Mouse (Mus musculus) lung, embryonic 15.5 days (tissue): ENCODE data around the gene Foxf1. TPM values are rescaled to one million over a fixed set of nuclear protein-coding genes. Genes with fewer than 3 reads are reported as not detected.

ENCODE experiments used
- ATAC-seq: fragments of 200-750 bp; cut with Nextera tagmentation; 2 replicates; pipeline ENCODE4 v1.8.0; 2017; ENCODE audit warnings: moderate number of reproducible peaks, borderline replicate concordance; ENCODE audit not compliant: low FRiP score, low TSS enrichment; ENCODE audit errors: extremely low read depth
- H3K27ac ChIP-seq: fragments of 300-500 bp; sonication (generic); 2 replicates; pipeline ENCODE4 v1.5.1; 2015; ENCODE audit warnings: moderate library complexity, mild to moderate bottlenecking, inconsistent platforms
- H3K27me3 ChIP-seq: fragments of 300-500 bp; sonication (generic); 2 replicates; pipeline ENCODE4 v1.6.1; 2015; ENCODE audit warnings: inconsistent platforms
- H3K36me3 ChIP-seq: fragments of 300-500 bp; sonication (generic); 2 replicates; pipeline ENCODE4 v1.6.1; 2015; ENCODE audit warnings: inconsistent platforms
- H3K4me1 ChIP-seq: fragments of 300-500 bp; sonication (generic); 2 replicates; pipeline ENCODE4 v1.6.1; 2015; ENCODE audit warnings: inconsistent platforms
- H3K4me2 ChIP-seq: fragments of 300-500 bp; sonication (generic); 2 replicates; pipeline ENCODE4 v1.6.1; 2015; ENCODE audit warnings: inconsistent platforms, mild to moderate bottlenecking, moderate library complexity
- H3K4me3 ChIP-seq: fragments of 300-500 bp; sonication (generic); 2 replicates; pipeline ENCODE4 v1.5.1; 2015; ENCODE audit warnings: mild to moderate bottlenecking, inconsistent platforms
- H3K9ac ChIP-seq: fragments of 300-500 bp; sonication (generic); 2 replicates; pipeline ENCODE4 v1.6.1; 2015; ENCODE audit warnings: inconsistent platforms
- H3K9me3 ChIP-seq: fragments of 300-500 bp; sonication (generic); 2 replicates; pipeline ENCODE4 v1.6.1; 2016; ENCODE audit warnings: inconsistent platforms
- WGBS: fragments of 180-500 bp; shearing (Covaris S2); methylation state at CpG from one replicate; pipeline ENCODE4 v1.1.7; 2015; 5-methylcytosine and 5-hydroxymethylcytosine counted together
- polyA plus RNA-seq: library from polyadenylated mRNA; unstranded; fragments of >200 nt; fragmentation: Nextera tagmentation; extraction: Ambion mirVana; gene quantifications from 2 replicates; pipeline ENCODE4 v1.2.1, GENCODE M21; 2015

Foxf1 gene
- polyA plus RNA-seq, 1 experiment from 2014 or later: 151 TPM

DNA sequence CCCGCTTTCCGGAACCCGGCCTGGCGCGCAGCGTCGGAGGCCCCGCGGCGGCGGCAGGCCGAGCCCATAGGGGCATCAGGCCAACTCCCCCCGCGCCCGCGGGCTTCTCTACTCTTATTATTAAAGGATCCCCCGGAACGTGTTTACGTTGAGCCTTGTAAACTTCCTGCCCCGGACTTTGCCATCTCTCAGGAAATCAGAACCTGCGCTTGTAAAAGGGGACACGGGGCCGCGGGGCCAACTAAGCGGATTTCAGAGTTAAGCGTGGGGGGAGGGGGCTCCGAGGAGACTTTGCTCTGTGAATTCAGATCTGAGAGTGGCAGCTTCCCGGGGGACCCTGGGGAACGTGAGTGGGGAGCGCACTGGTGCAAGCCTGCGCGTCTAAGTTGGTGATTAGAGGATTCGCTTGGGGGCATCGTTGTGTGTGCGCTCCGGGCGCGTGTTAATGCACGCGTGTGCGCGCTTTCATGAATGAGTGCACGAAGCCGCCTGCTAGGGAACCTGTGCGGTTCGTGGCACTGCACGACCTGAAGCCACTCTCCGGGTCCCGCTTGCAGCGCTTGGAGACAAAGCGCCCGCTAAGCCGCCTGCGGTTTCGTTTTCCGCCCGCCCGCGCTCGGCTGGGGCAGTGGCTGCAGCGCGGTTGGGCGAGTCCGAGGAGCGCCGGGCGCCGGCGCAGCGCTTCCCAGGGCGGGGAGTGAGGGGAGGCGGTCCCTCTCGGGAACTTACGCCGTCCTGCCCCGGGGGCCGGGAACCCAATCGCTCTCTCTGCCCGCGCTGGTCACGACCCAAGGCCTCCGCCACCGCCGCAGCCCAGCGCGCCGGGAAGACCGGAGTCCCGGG lies 872 bp upstream of the Foxf1 start:
- ATAC-seq: peak; percentile 75
- Histone ChIP-seq H3K9ac (peak overlapping the region; percentile 82), H3K4me3 (peak overlapping the region; percentile 73), H3K9me3 (no peaks in the 10 kb centered on the region), H3K36me3 (no peaks in the 10 kb centered on the region), H3K27ac (peak overlapping the region; percentile 99), H3K4me1 (0 out of 2 replicates have a peak, but pooled peaks cover 15% of the 10 kb centered on the region), H3K4me2 (peak overlapping the region; percentile 78), H3K27me3 (peaks cover 90% of the 10 kb centered on the region)
- WGBS: under 1% methylated on average over 89 of the region's 89 CpGs

- under 1% methylated on average over 13 of the region's 27 CpGs for WGBS
- H3K27ac ChIP-seq: peak overlapping the region; percentile 99
- peak overlapping the region; percentile 73 for H3K4me3 ChIP-seq
- H3K9me3 ChIP-seq: no peaks in the 10 kb centered on the region
- H3K4me1 ChIP-seq: 0 out of 2 replicates have a peak, but pooled peaks cover 15% of the 10 kb centered on the region
- peak overlapping the region; percentile 78 for H3K4me2 ChIP-seq
- H3K27me3 ChIP-seq: peaks cover 91% of the 10 kb centered on the region
- H3K9ac ChIP-seq: peak overlapping the region; percentile 82
- ATAC-seq: no peak
- no peaks in the 10 kb centered on the region for H3K36me3 ChIP-seq
Measured at GRCm38 (mm10) chr8:121083936-121084209, 313 bp upstream of the Foxf1 start.

- peak overlapping the region; percentile 99 for H3K27ac ChIP-seq
- peaks cover 94% of the 10 kb centered on the region for H3K27me3 ChIP-seq
- WGBS: 3% methylated on average over 30 of the region's 30 CpGs
Measured at GRCm38 (mm10) chr8:121085011-121085410, 825 bp downstream of the Foxf1 start.

DNA sequence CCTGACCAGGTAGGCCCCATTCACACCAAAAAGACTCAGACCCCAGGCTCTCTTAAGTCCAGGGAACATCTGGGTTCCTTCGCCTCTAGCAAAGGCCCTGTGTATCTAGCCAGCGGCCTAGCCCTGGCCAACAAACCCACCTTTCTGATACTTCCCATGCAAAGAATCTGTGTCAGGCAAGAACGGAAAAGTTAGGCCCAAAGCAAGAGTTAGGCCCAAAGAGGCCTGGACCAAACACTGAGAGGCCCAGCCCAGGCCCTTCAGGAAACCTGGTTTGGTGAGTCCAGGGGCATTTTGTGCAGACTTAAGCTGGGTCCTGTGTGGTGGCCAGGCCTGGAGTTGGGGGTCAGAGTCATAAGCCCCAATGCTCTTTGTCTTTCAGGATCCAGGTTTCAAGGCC lies 1.4 kb downstream of the Foxf1 start:
- Histone ChIP-seq H3K4me2 (peak overlapping the region; percentile 78), H3K36me3 (no peaks in the 10 kb centered on the region), H3K9me3 (no peaks in the 10 kb centered on the region), H3K4me1 (peaks cover 26% of the 10 kb centered on the region), H3K27ac (peak overlapping the region; percentile 99), H3K4me3 (peak overlapping the region; percentile 73), H3K27me3 (peaks cover 94% of the 10 kb centered on the region), H3K9ac (peak overlapping the region; percentile 82)
- WGBS: 28% methylated on average over 3 of the region's 3 CpGs
- ATAC-seq: no peak

More at GRCm38 (mm10) chr8:121085011-121085410, 825 bp downstream of the Foxf1 start:
- Histone ChIP-seq H3K4me3 (peak overlapping the region; percentile 73), H3K36me3 (no peaks in the 10 kb centered on the region), H3K4me1 (peaks cover 25% of the 10 kb centered on the region), H3K9me3 (no peaks in the 10 kb centered on the region), H3K4me2 (peak overlapping the region; percentile 78), H3K9ac (peak overlapping the region; percentile 82)
- no peak for ATAC-seq

DNA sequence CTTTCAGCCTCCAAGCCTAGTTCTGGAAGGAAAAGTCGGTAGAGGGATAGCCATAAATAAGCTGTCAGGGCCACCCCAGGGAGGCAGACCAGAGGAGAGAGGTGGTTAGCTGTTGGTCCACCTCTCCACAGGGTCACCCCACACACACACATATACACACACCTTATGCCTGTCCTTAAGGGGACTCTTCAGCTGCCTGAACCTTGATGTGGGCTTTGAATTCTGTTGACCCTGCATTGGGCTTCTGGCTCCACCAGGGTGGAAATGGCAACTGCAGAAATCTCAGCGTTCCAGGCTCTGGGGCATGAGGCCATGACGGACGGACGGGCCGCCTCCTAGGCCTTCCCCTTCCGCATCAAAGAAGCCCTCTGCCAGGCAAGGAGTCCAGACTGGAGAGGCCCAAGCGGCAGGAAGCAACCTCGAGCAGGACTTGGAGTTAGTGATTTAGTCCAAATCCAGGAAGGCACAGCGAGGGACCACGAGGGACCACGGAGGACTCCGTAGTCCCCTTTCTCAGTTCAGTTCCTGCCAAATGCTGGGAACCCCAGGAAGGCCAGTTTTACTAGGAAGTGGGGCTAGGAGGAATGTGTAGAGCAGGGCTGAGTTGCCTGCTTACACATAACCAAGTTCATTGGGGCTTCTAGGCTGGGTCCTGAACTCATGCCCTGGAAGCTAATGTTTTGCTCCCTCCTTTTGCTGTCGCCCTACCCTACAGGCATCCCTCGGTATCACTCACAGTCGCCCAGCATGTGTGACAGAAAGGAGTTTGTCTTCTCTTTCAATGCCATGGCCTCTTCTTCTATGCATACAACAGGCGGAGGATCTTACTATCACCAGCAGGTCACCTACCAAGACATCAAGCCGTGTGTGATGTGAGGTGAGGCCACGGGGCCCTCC lies 2.1 kb downstream of the Foxf1 start:
- peaks cover 94% of the 10 kb centered on the region for H3K27me3 ChIP-seq
- peaks cover 32% of the 10 kb centered on the region for H3K4me1 ChIP-seq
- H3K36me3 ChIP-seq: no peaks in the 10 kb centered on the region
- H3K4me3 ChIP-seq: peak overlapping the region; percentile 73
- ATAC-seq: no peak
- H3K4me2 ChIP-seq: peak overlapping the region; percentile 78
- peak overlapping the region; percentile 82 for H3K9ac ChIP-seq
- peak overlapping the region; percentile 99 for H3K27ac ChIP-seq
- WGBS: 9% methylated on average over 19 of the region's 19 CpGs
- H3K9me3 ChIP-seq: no peaks in the 10 kb centered on the region

GRCm38 (mm10) chr8:121088281-121088680 lies 4.1 kb downstream of the Foxf1 start:
- peak overlapping the region; percentile 73 for H3K4me3 ChIP-seq
- peaks cover 93% of the 10 kb centered on the region for H3K27me3 ChIP-seq
- ATAC-seq: no peak
- H3K27ac ChIP-seq: peak overlapping the region; percentile 29; the same call in 1 of the 2 replicates
- H3K9ac ChIP-seq: peak overlapping the region; percentile 51
- peaks cover 42% of the 10 kb centered on the region for H3K4me1 ChIP-seq
- WGBS: 8% methylated on average over 8 of the region's 8 CpGs
- no peaks in the 10 kb centered on the region for H3K36me3 ChIP-seq
- H3K4me2 ChIP-seq: peak overlapping the region; percentile 78
- no peaks in the 10 kb centered on the region for H3K9me3 ChIP-seq

- peaks cover 93% of the 10 kb centered on the region for H3K27me3 ChIP-seq
- H3K9ac ChIP-seq: peak overlapping the region; percentile 51
- peaks cover 40% of the 10 kb centered on the region for H3K4me1 ChIP-seq
- peak overlapping the region; percentile 69 for H3K27ac ChIP-seq
- no peaks in the 10 kb centered on the region for H3K9me3 ChIP-seq
- H3K36me3 ChIP-seq: no peaks in the 10 kb centered on the region
- peak overlapping the region; percentile 73 for H3K4me3 ChIP-seq
- WGBS: 5% methylated on average over 40 of the region's 40 CpGs
- peak overlapping the region; percentile 78 for H3K4me2 ChIP-seq
- ATAC-seq: no peak
Measured at GRCm38 (mm10) chr8:121088871-121089630, 4.9 kb downstream of the Foxf1 start.

DNA sequence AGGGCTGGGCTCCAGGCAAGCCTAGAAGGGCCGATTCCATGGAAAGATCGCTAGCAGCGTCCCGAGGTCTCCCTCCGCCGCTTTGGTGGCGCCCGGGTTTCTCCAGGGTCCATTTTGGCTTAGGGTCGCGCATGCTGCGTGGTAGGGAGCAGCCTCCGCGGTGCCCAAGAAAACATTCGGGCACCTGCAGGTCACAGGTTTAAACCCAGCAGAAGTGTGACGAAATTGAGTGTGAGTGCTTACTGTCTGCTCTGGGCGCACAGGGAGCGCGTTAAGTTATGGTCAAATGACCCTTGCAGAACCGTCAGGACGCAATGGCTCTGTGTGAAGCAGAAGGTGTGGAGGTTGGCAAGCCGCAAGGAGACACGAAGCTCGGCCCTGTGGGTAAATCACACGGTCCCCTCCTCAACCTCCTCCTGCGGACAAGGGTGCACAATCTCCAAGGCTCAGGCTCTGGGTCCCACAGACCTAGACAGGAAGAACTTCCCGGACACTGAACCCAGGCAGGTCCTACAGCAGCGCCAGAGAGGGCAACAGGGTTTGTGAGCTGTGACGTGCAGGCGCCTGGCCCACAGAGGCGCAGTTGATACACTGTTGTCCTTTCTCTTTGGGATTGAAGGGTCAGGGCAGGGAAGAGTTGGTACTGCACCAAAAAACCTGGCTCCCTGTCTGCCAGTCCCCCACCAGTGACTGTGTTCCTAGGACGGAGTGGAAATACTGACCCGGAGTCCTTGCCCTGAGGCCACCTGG lies 5.6 kb downstream of the Foxf1 start:
- Histone ChIP-seq H3K36me3 (no peaks in the 10 kb centered on the region), H3K9me3 (no peaks in the 10 kb centered on the region), H3K4me3 (peak overlapping the region; percentile 73), H3K4me1 (peaks cover 40% of the 10 kb centered on the region), H3K27ac (peak overlapping the region; percentile 69), H3K9ac (peak overlapping the region; percentile 51), H3K27me3 (peaks cover 86% of the 10 kb centered on the region), H3K4me2 (peak overlapping the region; percentile 78)
- ATAC-seq: no peak
- WGBS: 10% methylated on average over 32 of the region's 32 CpGs

DNA sequence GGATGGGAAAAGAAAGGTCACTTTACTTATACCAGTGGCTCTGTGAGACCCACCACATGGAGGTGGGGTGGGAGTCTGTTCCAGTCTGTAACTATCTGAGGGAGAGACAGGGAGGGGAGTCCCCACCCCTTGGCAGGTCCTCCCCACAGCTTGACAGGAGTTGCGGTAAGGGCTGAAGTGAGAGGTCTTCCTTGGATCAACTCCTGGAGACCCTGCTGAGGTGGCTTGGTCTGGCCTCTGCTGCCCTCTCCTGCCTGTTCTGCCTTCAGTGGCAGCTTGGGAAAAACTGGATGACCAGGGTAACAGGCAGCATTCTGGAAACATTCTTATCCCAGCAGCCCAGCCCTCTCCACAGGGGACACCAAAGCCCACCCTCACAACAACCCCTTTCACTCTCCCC lies 6.5 kb downstream of the Foxf1 start:
- H3K27me3 ChIP-seq: peaks cover 77% of the 10 kb centered on the region
- H3K36me3 ChIP-seq: no peaks in the 10 kb centered on the region
- ATAC-seq: peak; percentile 28; the same call in 1 of the 2 replicates
- peak overlapping the region; percentile 11; the same call in 1 of the 2 replicates for H3K4me3 ChIP-seq
- WGBS: 4% methylated on average over 1 of the region's 1 CpGs
- H3K4me1 ChIP-seq: peaks cover 40% of the 10 kb centered on the region
- peak overlapping the region; percentile 69 for H3K27ac ChIP-seq
- H3K9me3 ChIP-seq: no peaks in the 10 kb centered on the region
- H3K4me2 ChIP-seq: peak overlapping the region; percentile 78
- peak overlapping the region; percentile 51; the same call in 1 of the 2 replicates for H3K9ac ChIP-seq

DNA sequence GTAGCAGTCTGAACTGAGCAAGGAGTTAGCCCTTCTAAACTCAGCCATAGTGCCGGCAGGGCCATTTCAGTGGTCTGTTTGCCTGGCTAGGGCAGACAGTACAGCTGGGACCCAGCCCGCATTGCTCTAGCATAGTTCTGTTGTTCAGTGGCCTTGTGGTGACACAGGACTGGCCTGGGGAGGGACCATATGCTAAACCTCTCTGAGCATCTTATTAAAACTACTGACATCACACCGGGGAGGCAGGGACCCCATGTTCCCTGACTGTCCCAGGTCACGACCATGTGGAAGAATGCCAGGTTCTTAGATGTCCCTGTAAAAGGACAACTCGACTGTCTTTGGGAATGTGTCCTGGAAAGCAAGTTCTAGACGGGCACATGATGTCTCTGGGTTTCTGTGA lies 8.0 kb downstream of the Foxf1 start:
- peaks cover 2% of the 10 kb centered on the region for H3K36me3 ChIP-seq
- H3K4me1 ChIP-seq: peaks cover 40% of the 10 kb centered on the region
- H3K4me3 ChIP-seq: no peak overlapping the region
- no peak overlapping the region for H3K9ac ChIP-seq
- peak overlapping the region; percentile 69 for H3K27ac ChIP-seq
- ATAC-seq: peak; percentile 46; the same call in 1 of the 2 replicates
- no peaks in the 10 kb centered on the region for H3K9me3 ChIP-seq
- H3K27me3 ChIP-seq: peaks cover 62% of the 10 kb centered on the region
- H3K4me2 ChIP-seq: no peak overlapping the region
- WGBS: 20% methylated on average over 6 of the region's 6 CpGs
